Mouse (Mus musculus): ENCODE results near the gene Scamp3.

The Scamp3 gene

DNA sequence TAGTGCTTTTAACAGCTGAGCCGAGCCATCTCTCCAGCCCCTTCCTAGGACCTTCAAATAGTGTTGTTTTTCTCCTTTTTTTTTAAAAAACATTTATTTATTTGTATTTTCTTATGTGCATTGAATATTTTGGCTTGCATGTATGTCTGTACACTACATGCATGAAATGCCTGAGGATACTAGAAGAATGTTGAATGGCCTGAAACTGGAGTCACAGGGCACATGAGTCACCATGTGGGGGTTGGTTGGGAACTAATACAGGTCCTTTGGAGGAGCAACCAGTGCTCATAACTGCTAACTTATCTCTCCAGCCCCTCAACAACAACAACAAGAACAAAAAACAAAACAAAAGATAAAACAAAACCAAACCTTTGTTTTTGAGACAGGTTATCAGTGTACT, 14.2 kb upstream of the Scamp3 start:
- no peak for DNase-seq (ENCODE audit: low spot score in 2 of 2)

DNA sequence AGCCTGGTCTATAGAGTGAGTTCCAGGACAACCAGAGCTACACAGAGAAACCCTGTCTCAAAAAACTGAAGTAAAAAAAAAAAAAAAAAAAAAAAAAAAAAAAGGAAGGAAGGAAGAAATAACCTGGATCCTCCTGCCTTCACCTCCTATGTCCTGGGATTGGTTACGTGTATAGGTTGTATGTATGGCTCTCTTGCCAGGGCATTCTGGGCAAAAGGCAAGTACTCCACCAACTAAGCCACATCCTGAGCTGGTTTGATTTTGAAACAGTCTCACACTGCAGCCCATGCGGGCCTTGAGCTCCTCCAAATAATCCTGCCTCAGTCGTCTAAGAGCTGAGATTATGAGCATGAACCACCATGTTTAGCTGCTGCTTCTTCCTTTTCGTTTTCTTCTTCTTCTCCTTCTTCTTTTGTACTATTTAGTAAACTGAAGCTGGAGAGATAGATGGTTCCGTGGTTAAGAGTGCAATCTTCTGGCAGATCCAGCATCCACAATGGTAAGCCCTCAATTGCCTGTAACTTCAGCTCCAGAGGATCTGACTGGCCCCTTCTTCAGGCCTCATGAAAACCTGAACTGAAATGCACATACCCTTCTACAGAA, 13.5 kb upstream of the Scamp3 start:
- DNase-seq (ENCODE audit: low spot score in 2 of 2), result no peak

DNA sequence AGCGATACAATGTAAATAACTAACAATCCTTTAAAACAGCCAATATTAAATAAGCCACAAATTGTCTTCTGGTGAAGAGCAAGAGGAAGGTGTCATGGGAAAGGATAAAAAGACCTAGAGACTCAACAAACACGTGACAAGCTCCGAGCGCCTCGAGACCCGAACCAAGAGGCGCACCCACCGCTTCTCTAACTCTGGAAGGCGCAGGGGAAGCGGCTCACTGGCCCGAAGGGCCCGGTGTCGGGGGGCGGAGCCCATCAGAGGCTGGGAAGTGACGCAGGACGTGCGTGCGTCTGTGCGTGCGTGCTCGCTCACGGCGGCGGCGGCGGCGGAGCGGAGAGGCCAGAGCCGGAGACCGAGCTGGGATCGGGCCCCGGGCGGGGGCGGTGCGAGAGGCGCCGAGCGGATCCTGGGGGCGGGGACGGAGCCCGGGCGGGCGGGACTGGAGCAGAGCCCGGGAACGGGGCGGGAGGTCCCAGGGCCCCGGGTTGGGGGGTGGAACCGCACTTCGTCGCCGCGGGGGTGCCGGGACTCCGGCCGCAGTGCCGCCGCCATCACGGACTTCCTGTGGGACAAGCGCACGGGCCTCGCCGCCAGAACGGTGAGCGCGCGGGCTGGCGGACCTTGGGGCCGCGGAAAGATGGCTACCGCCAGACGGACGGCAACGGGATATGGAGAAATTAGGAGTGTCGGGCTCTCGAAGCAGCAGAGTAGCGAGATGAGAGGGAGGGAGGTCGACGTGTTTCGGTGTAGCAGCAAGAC, 12.6 kb upstream of the Scamp3 start, which contains the start of gene Clk2:
Clk2 (plus strand) TSS at position 290 of the 762 bp plus-strand sequence.
- peak; percentile 90 to 91 for DNase-seq (ENCODE audit: low spot score in 2 of 2)

DNA sequence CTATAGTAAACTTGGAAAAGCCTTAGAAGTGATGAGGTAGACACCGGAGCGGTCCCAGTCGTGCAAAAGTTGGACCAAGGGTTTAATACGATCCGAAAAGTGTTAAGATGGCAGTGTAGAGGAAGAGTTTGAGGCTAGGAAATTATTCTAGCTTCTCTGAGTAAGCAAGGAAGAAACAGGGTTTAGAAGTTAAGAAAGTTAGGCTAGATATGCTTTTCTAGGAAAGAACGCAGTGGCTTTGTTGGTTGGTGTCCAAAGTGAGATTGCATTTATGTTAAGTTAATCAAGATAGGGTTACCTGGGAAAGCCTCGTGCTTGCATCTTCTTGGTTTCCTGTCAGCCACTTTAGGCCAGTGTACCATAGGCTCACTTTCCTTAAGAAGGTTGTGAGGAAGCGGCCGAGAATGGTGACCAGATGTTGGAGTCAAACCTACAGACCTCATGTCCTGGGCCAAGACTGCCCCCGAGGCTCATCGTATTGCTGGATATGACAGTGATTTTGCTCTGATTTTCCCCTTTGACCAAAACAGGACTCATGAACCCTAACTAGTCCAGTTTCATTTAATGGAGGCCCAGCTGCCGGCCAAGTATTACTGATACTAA, 11.9 kb upstream of the Scamp3 start:
- no peak for DNase-seq (ENCODE audit: low spot score in 2 of 2)

GRCm38 (mm10) chr3:89166945-89167344, 10.3 kb upstream of the Scamp3 start:
- no peak for DNase-seq (ENCODE audit: low spot score in 2 of 2)

DNA sequence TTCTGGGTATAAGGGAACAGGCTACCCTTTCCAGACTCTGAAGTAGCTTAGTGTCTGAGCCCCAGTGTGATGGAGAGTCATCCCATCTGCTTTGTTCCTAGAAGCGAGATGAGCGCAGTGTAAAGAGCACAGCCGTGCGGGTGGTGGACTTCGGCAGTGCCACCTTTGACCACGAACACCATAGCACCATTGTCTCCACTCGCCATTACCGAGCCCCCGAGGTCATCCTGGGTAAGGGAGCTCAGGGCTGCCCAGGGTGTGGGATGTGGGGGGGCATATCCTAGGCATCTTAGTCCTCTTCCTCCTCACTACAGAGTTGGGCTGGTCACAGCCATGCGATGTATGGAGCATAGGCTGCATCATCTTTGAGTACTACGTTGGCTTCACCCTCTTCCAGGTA, 2.4 kb upstream of the Scamp3 start:
- DNase-seq (ENCODE audit: low spot score in 2 of 2), result no peak

- DNase-seq (ENCODE audit: low spot score in 2 of 2), result no peak
Observed at GRCm38 (mm10) chr3:89175544-89175943, 1.7 kb upstream of the Scamp3 start.

DNA sequence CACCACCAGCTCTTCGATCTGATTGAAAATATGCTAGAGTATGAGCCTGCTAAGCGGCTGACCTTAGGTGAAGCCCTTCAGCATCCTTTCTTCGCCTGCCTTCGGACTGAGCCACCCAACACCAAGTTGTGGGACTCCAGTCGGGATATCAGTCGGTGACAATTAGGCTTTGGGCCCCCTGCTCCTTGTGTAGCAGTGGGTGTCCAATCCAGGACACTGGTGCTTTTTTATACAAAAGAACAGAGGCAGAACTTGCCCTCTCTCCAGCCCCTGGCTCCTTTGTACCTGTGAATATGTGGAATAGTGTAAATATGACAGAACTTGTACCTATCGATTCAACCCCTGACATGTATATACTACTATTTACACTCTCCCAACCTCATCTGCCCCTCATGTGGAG, 852 bp upstream of the Scamp3 start:
- no peak for DNase-seq (ENCODE audit: low spot score in 2 of 2)

- no peak for DNase-seq (ENCODE audit: low spot score in 2 of 2)
Observed at GRCm38 (mm10) chr3:89178107-89178385, 773 bp downstream of the Scamp3 start.

DNA sequence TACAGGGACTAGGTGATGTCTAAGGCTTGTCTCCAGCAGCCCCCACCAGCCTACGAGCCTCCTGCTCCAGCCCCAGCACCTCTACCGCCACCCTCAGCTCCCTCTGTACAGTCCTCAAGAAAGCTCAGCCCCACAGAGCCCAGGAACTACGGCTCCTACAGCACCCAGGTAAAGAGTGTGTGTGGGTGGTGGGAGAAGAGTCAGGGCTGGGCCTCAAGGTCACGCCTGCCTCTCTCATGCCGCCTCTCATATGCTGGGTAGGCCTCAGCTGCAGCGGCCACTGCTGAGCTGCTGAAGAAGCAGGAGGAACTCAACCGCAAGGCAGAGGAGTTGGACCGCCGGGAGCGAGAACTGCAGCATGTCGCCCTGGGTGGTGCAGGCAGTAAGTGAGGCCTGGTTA, 1.8 kb downstream of the Scamp3 start:
- DNase-seq (ENCODE audit: low spot score in 2 of 2), result no peak

- no peak for DNase-seq (ENCODE audit: low spot score in 2 of 2)
Observed at GRCm38 (mm10) chr3:89181749-89182500, 4.7 kb downstream of the Scamp3 start.

DNA sequence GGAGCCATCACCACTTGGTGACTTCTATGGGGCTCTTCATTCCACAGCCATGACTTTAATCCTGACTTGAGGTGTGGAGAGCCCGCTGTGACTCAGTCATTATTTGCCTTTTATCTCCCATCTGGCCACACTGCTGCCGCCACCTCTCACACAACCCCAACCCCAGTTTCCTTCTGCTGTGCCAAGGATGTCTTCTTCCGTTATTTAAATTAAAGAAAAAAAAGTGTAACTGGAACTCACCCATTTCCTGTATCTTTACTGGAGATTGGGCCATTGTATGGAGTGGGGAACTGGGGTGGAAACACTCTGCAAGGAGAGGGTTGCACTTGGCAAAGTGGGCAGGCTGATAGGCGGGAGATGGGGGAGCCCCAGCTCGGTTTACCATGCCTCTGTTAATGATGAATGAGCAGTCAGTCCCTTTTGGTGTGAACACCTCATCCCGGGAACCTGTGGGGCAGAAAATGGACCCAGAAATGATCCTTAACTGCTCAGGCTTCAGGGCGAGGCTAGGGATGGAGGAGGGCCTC, 5.3 kb downstream of the Scamp3 start:
- no peak for DNase-seq (ENCODE audit: low spot score in 2 of 2)

DNA sequence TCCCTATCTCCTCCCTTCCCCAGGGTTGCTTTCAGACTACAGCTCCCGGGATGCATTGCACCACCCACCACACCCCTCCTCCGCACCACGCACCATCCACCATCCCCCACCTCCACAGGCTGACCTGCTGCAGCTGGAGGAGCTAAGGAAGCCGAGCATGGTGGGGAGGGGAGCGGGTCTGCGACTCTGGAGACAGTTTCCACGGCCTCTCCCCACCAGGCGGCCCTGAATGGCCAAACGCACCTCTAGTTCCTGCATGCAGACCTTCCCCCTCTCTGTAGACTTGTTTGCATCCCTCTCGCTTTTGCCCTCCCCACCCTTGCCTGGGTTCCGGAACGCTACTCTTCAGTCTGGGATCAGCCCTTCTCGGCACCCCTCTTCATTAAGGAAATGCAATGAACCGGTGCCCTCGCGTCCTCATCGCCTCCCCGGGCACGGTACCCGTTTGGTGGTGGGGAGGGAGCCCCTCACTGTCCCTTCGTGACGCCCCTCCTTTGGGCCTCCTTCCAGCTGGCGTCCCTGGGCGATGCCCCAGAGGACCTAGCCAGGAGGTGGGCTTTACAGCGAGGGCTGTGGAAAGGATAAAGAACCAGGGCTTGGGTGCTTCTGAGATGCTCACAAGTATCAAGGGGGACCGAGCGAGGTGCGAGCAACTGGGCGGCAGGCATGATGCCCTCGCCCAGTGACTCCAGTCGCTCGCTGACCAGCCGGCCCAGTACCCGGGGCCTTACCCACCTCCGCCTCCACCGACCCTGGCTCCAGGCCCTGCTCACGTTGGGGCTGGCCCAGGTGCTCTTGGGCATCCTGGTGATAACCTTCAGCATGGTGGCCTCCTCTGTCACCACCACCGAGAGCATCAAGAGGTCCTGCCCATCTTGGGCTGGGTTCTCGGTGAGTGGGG, 6.0 kb downstream of the Scamp3 start, which contains the start of gene Fam189b:
Fam189b (plus strand) TSS at position 86 of the 901 bp plus-strand sequence.
- peak; percentile 91 for DNase-seq (ENCODE audit: low spot score in 2 of 2)

- no peak for DNase-seq (ENCODE audit: low spot score in 2 of 2)
Observed at GRCm38 (mm10) chr3:89183959-89184315, 6.7 kb downstream of the Scamp3 start.

DNA sequence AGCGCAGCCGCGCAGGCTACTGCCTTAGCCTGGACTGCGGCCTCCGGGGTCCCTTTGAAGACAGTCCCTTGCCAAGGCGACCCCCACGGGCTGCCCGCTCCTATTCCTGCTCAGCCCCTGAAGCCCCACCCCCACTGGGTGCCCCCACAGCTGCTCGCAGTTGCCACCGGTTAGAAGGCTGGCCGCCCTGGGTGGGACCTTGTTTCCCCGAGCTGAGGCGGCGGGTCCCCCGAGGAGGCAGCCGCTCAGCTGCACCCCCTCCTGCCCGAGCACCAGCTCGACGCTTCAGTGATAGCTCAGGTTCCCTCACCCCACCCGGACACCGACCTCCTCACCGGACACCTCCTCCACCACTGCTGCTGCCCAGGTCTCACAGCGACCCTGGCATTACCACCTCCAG, 9.9 kb downstream of the Scamp3 start:
- DNase-seq (ENCODE audit: low spot score in 2 of 2), result no peak

GRCm38 (mm10) chr3:89187690-89188477, 10.6 kb downstream of the Scamp3 start:
- DNase-seq (ENCODE audit: low spot score in 2 of 2), result no peak

DNA sequence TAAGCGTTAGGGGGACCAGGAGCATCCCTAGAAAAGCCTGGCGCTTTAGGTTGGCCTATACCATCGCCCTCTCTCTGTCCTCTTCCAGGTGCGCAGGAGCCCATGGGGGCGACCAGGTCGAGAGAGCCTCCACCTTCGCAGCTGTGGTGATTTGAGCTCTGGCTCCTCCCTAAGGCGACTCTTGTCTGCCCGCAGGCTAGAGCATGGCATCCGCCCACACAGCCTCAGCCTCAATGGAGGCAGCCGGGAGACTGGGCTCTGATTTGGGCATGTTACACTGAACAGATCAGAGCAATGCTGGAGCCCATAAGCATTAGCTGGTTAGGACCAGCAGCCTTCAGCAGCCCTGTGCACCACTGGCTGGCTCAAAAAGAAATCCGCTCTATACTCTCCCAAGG, 11.2 kb downstream of the Scamp3 start:
- DNase-seq (ENCODE audit: low spot score in 2 of 2), result no peak

DNA sequence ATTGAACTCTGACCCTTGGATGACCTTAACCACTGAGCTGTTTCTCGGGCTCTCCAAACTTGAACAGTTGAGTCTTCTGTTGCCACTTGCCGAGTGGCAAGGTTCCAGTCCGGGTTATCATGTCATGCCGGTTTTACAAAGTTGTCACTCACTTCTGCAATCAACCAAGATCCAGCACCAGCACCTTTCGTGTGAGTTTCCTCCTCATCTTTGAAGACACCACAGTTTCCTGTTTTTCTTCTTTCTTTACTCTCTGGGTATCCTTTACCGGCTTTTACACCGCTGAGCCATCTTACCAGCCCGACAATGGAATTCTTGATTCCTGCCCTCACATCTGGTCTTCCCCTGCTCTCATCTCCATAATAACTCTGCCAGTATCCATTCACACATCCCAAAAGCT, 13.2 kb downstream of the Scamp3 start:
- no peak for DNase-seq (ENCODE audit: low spot score in 2 of 2)

GRCm38 (mm10) chr3:89193351-89193750, 16.1 kb downstream of the Scamp3 start:
- no peak for DNase-seq (ENCODE audit: low spot score in 2 of 2)

- no peak for DNase-seq (ENCODE audit: low spot score in 2 of 2)
Observed at GRCm38 (mm10) chr3:89193853-89194252, 16.6 kb downstream of the Scamp3 start.

All from right cerebral cortex, postnatal 36 days (tissue).